Mouse (Mus musculus) cerebellum, adult 2 months (tissue): ENCODE measurements around the gene Srgap2.

Experiments used
- CTCF ChIP-seq: fragments of 200-500 bp; IDR thresholded peaks from 2 replicates; pipeline ENCODE4 v1.5.1; 2011; ENCODE audit warnings: low read depth, mild to moderate bottlenecking, control low read depth, low read length, moderate library complexity, borderline replicate concordance; ENCODE audit not compliant: insufficient read depth
- POLR2A ChIP-seq: fragments of 200-500 bp; IDR thresholded peaks from 2 replicates; pipeline ENCODE4 v1.6.1; 2011; ENCODE audit warnings: low read length, control low read depth, borderline replicate concordance; ENCODE audit not compliant: insufficient read depth

GRCm38 (mm10) chr1:131238931-131239381 is 288.2 kb downstream of the Srgap2 start:
- TF ChIP-seq POLR2A (no peak), CTCF (no peak)
